ENCODE assay signal across 22 mouse cellular contexts in genomic region chr8:102387591-102387990, GRCm38 (mm10).
DNase-seq lines count a peak whose midpoint lies in the region; ATAC-seq and TF ChIP-seq lines count a peak whose summit lies in the region.
"Had no signal": no experiment of that assay in that cellular context is flagged by ENCODE, and none has a peak within 500 bp of the region (broad histone marks: within the 10 kb centered on the region; RNA-seq: fewer than 3 reads in every experiment).

No protein-coding gene starts in this region.

- no peak for DNase-seq in limb, embryonic 10.5 days (ENCODE audit: low spot score)
- peak; percentile 33 for DNase-seq in limb, embryonic 14.5 days (ENCODE audit: low spot score)
- DNase-seq in right cerebral cortex, postnatal 4 days: no peak
- DNase-seq in kidney, adult 8-10 months: no peak
- DNase-seq: adrenal gland, adult 2 months; adrenal gland, postnatal 10 days; adrenal gland, postnatal 25 days; cerebellum, adult 11 months; cerebellum, adult 18-20 months; cerebellum, adult 8-10 months; cerebellum, adult 9-11 months; cerebellum, postnatal 14 days; cerebellum, postnatal 36 days; embryo, embryonic 11 days had no signal

- no peaks in the 10 kb centered on the region; the same call in 1 of the 2 replicates for H3K9me3 ChIP-seq in limb, embryonic 12.5 days
- no peaks in the 10 kb centered on the region for H3K9me3 ChIP-seq in limb, embryonic 10.5 days (replicated peaks)
- no peaks in the 10 kb centered on the region for H3K9me3 ChIP-seq in limb, embryonic 14.5 days (ENCODE audit: control insufficient read depth, low read length)
- H3K9me3 ChIP-seq: embryonic facial prominence, embryonic 12.5 days; embryonic facial prominence, embryonic 15.5 days; forebrain, embryonic 10.5 days; forebrain, embryonic 12.5 days had no signal

- no peak for TF ChIP-seq POLR2A in limb, embryonic 14.5 days (IDR thresholded peaks at IDR 0.05; ENCODE audit: borderline replicate concordance, extremely low read depth, insufficient read depth, insufficient read length)

- H3K27me3 ChIP-seq in limb, embryonic 12.5 days: no peaks in the 10 kb centered on the region
- H3K27me3 ChIP-seq in limb, embryonic 10.5 days (ENCODE audit: low read depth, poor library complexity, severe bottlenecking): no peaks in the 10 kb centered on the region
- H3K27me3 ChIP-seq in limb, embryonic 14.5 days (ENCODE audit: control insufficient read depth, insufficient read depth, low read length): no peaks in the 10 kb centered on the region
- H3K27me3 ChIP-seq: embryonic facial prominence, embryonic 12.5 days; embryonic facial prominence, embryonic 15.5 days; forebrain, embryonic 12.5 days had no signal

- peak; percentile 59; the same call in 1 of the 2 replicates for ATAC-seq in limb, embryonic 12.5 days (ENCODE audit: insufficient number of reproducible peaks, insufficient read depth, low FRiP score, low TSS enrichment, low read depth)
- ATAC-seq in limb, embryonic 14.5 days (ENCODE audit: low FRiP score, low read depth): peak; percentile 82
- ATAC-seq: forebrain, embryonic 14.5 days; forebrain, embryonic 16.5 days had no signal

- no peaks in the 10 kb centered on the region for H3K4me1 ChIP-seq in limb, embryonic 12.5 days (replicated peaks)
- no peaks in the 10 kb centered on the region for H3K4me1 ChIP-seq in limb, embryonic 10.5 days
- H3K4me1 ChIP-seq in limb, embryonic 14.5 days (ENCODE audit: control insufficient read depth, insufficient read depth, low read length): no peaks in the 10 kb centered on the region
- H3K4me1 ChIP-seq: embryonic facial prominence, embryonic 12.5 days; embryonic facial prominence, embryonic 15.5 days; forebrain, embryonic 10.5 days; forebrain, embryonic 12.5 days had no signal

- no peak overlapping the region for H3K4me3 ChIP-seq in limb, embryonic 12.5 days (replicated peaks)
- no peak overlapping the region for H3K4me3 ChIP-seq in limb, embryonic 10.5 days
- H3K4me3 ChIP-seq in limb, embryonic 14.5 days (replicated peaks; ENCODE audit: low read length): no peak overlapping the region
- H3K4me3 ChIP-seq: embryonic facial prominence, embryonic 12.5 days; embryonic facial prominence, embryonic 15.5 days; erythroblast, embryonic 14.5 days; forebrain, embryonic 10.5 days; forebrain, embryonic 12.5 days had no signal

- 49% methylated on average over 4 of the region's 4 CpGs for WGBS in limb, embryonic 12.5 days
- WGBS in limb, embryonic 10.5 days: 87% methylated on average over 4 of the region's 4 CpGs
- WGBS in limb, embryonic 14.5 days: 32% methylated on average over 4 of the region's 4 CpGs

- no peak overlapping the region for H3K4me2 ChIP-seq in limb, embryonic 12.5 days
- H3K4me2 ChIP-seq in limb, embryonic 14.5 days (replicated peaks; ENCODE audit: low read depth, low read length, severe bottlenecking): no peak overlapping the region
- H3K4me2 ChIP-seq: embryonic facial prominence, embryonic 12.5 days; embryonic facial prominence, embryonic 15.5 days; forebrain, embryonic 12.5 days had no signal

- no peaks in the 10 kb centered on the region for H3K36me3 ChIP-seq in limb, embryonic 12.5 days
- H3K36me3 ChIP-seq in limb, embryonic 10.5 days: no peaks in the 10 kb centered on the region
- no peaks in the 10 kb centered on the region for H3K36me3 ChIP-seq in limb, embryonic 14.5 days (ENCODE audit: control insufficient read depth, insufficient read depth, low read length)
- H3K36me3 ChIP-seq: embryonic facial prominence, embryonic 12.5 days; embryonic facial prominence, embryonic 15.5 days; forebrain, embryonic 10.5 days; forebrain, embryonic 12.5 days had no signal

- H3K27ac ChIP-seq in limb, embryonic 12.5 days: no peak overlapping the region
- H3K27ac ChIP-seq in limb, embryonic 10.5 days: no peak overlapping the region
- no peak overlapping the region for H3K27ac ChIP-seq in limb, embryonic 14.5 days (replicated peaks; ENCODE audit: low read depth, low read length)
- H3K27ac ChIP-seq: embryonic facial prominence, embryonic 12.5 days; embryonic facial prominence, embryonic 15.5 days; forebrain, embryonic 10.5 days; forebrain, embryonic 12.5 days had no signal

- no peak overlapping the region for H3K9ac ChIP-seq in limb, embryonic 12.5 days (replicated peaks)
- H3K9ac ChIP-seq in limb, embryonic 14.5 days (ENCODE audit: low read depth, low read length, severe bottlenecking): no peak overlapping the region
- H3K9ac ChIP-seq: embryonic facial prominence, embryonic 12.5 days; embryonic facial prominence, embryonic 15.5 days; forebrain, embryonic 12.5 days had no signal
